Mouse (Mus musculus): Measurements from ENCODE around the gene Itih2.

- TF ChIP-seq POLR2A (IDR thresholded peaks at IDR 0.05; ENCODE audit: insufficient read depth, low read depth, low read length): no peak
- no peak for TF ChIP-seq CTCF (IDR thresholded peaks at IDR 0.05; ENCODE audit: insufficient read depth, low read depth, low read length)
Observed at GRCm38 (mm10) chr2:10119276-10119675, 11.9 kb downstream of the Itih2 start.
